Mouse (Mus musculus): Measurements from ENCODE around the gene Mup2. TPM values are rescaled to one million over a fixed set of nuclear protein-coding genes. Genes with fewer than 3 reads are reported as not detected.

Mup2 gene
- not detected for polyA plus RNA-seq (2014; fragmentation: Illumina TruSeq; extraction: RNeasy Lipid Tissue Mini Kit (QIAGEN cat#74804); ENCODE audit: low replicate concordance)

GRCm38 (mm10) chr4:60154189-60154588 is at the start of gene Mup2:
Mup2 (minus strand) TSS chr4:60154289.

Other genes with a start within 250 kb of the Mup2 start
- not detected for gene Slc46a2, start 239.2 kb downstream of the Mup2 start, polyA plus RNA-seq (2014; fragmentation: Illumina TruSeq; extraction: RNeasy Lipid Tissue Mini Kit (QIAGEN cat#74804); ENCODE audit: low replicate concordance)
- not detected for gene Mup4, start 193.6 kb downstream of the Mup2 start, polyA plus RNA-seq (2014; fragmentation: Illumina TruSeq; extraction: RNeasy Lipid Tissue Mini Kit (QIAGEN cat#74804); ENCODE audit: low replicate concordance)
- not detected for gene Mup6, start 190.0 kb downstream of the Mup2 start, polyA plus RNA-seq (2014; fragmentation: Illumina TruSeq; extraction: RNeasy Lipid Tissue Mini Kit (QIAGEN cat#74804); ENCODE audit: low replicate concordance)
- not detected for gene Mup7, start 83.8 kb downstream of the Mup2 start, polyA plus RNA-seq (2014; fragmentation: Illumina TruSeq; extraction: RNeasy Lipid Tissue Mini Kit (QIAGEN cat#74804); ENCODE audit: low replicate concordance)
- gene Mup8, start 68.3 kb upstream of the Mup2 start, polyA plus RNA-seq (2014; fragmentation: Illumina TruSeq; extraction: RNeasy Lipid Tissue Mini Kit (QIAGEN cat#74804); ENCODE audit: low replicate concordance): not detected